Mouse (Mus musculus) CH12.LX (cell line): ENCODE measurements around the gene Rfxank. TPM values are rescaled to one million over a fixed set of nuclear protein-coding genes. Genes with fewer than 3 reads are reported as not detected.

ENCODE experiments used
- DNase-seq: peaks from one replicate; pipeline ENCODE4 v3.0.0-alpha.2; 2013; ENCODE audit errors: extremely low read depth
- H3K27ac ChIP-seq: 2 replicates; pipeline ENCODE4 v1.5.1; 2012; ENCODE audit warnings: low read depth, mild to moderate bottlenecking, control low read depth, moderate library complexity; ENCODE audit not compliant: insufficient read depth
- H3K27me3 ChIP-seq: replicated peaks from 2 replicates; pipeline ENCODE3; 2012; ENCODE audit warnings: inconsistent platforms
- H3K36me3 ChIP-seq, 2 experiments: replicated peaks in 1 of 2; 2 replicates each; pipeline versions ENCODE3 to v1.6.1; 2012; ENCODE audit warnings: inconsistent platforms in 1 of 2, low read length in 1 of 2, mild to moderate bottlenecking in 1 of 2, mixed read lengths in 1 of 2, moderate library complexity in 1 of 2; ENCODE audit not compliant: control insufficient read depth in 1 of 2, insufficient read depth in 1 of 2
- H3K4me1 ChIP-seq, 2 experiments: 2 replicates each; pipeline ENCODE4 v1.6.1; 2012; ENCODE audit warnings: inconsistent platforms in 1 of 2, moderate library complexity in 1 of 2; ENCODE audit not compliant: insufficient read depth in 2 of 2, control insufficient read depth in 1 of 2
- H3K4me2 ChIP-seq: 2 replicates; pipeline ENCODE4 v1.6.1; 2012; ENCODE audit warnings: low read depth, mild to moderate bottlenecking, control low read depth; ENCODE audit not compliant: poor library complexity, insufficient read depth, severe bottlenecking
- H3K4me3 ChIP-seq, 3 experiments: fragments of 150-350 bp in 1 of 3; sonication (generic) in 1 of 3; replicated peaks in 1 of 3; 2 replicates each; pipeline versions ENCODE3 to v1.5.1; 2011 to 2012; ENCODE audit warnings: low read depth in 2 of 3, low read length in 2 of 3, mild to moderate bottlenecking in 2 of 3, moderate library complexity in 2 of 3, control low read depth in 1 of 3, improper control_type of control experiment in 1 of 3, inconsistent platforms in 1 of 3, mixed read lengths in 1 of 3; ENCODE audit not compliant: poor library complexity in 1 of 3
- H3K79me2 ChIP-seq: replicated peaks from 2 replicates; pipeline ENCODE4 v1.6.1; 2012; ENCODE audit warnings: mild to moderate bottlenecking, moderate library complexity; ENCODE audit not compliant: control insufficient read depth, poor library complexity, insufficient read depth, severe bottlenecking; ENCODE audit errors: extremely low read depth
- H3K9ac ChIP-seq: 2 replicates; pipeline ENCODE4 v1.6.1; 2012; ENCODE audit warnings: low read depth, mild to moderate bottlenecking, control low read depth, moderate library complexity; ENCODE audit not compliant: insufficient read depth
- H3K9me3 ChIP-seq: replicated peaks from 2 replicates; pipeline ENCODE3; 2012; ENCODE audit warnings: low read length, inconsistent platforms, mixed read lengths
- EP300 ChIP-seq: IDR thresholded peaks from 2 replicates; pipeline ENCODE4 v1.6.1; 2011; ENCODE audit warnings: low read length, improper control_type of control experiment
- ETS1 ChIP-seq: conservative IDR thresholded peaks from 2 replicates; pipeline ENCODE4 v1.6.1; 2012; ENCODE audit warnings: low read depth, mild to moderate bottlenecking, inconsistent platforms, low read length, improper control_type of control experiment, moderate library complexity
- JUN ChIP-seq: IDR thresholded peaks from 2 replicates; pipeline ENCODE4 v1.6.1; 2011; ENCODE audit warnings: low read depth, mild to moderate bottlenecking, low read length, improper control_type of control experiment, moderate library complexity; ENCODE audit not compliant: insufficient read depth
- KAT2A ChIP-seq: IDR thresholded peaks from 2 replicates; pipeline ENCODE4 v1.6.1; 2012; ENCODE audit warnings: low read length, improper control_type of control experiment, inconsistent platforms; ENCODE audit not compliant: insufficient replicate concordance
- MAZ ChIP-seq: IDR thresholded peaks from 2 replicates; pipeline ENCODE4 v1.6.1; 2012; ENCODE audit warnings: low read depth, mild to moderate bottlenecking, inconsistent platforms, low read length, improper control_type of control experiment, moderate library complexity
- MYC ChIP-seq: IDR thresholded peaks from 2 replicates; pipeline ENCODE4 v1.6.1; 2011; ENCODE audit warnings: low read depth, mild to moderate bottlenecking, improper control_type of control experiment, low read length
- POLR2AphosphoS2 ChIP-seq: IDR thresholded peaks from 2 replicates; pipeline ENCODE4 v1.6.1; 2011; ENCODE audit warnings: low read depth, low read length, improper control_type of control experiment
- RAD21 ChIP-seq: IDR thresholded peaks from 2 replicates; pipeline ENCODE4 v1.6.1; 2011; ENCODE audit warnings: low read depth, mild to moderate bottlenecking, low read length, improper control_type of control experiment, moderate library complexity
- RCOR1 ChIP-seq: conservative IDR thresholded peaks from 2 replicates; pipeline ENCODE4 v1.6.1; 2012; ENCODE audit warnings: low read depth, mild to moderate bottlenecking, inconsistent platforms, low read length, improper control_type of control experiment
- SIN3A ChIP-seq: IDR thresholded peaks from 2 replicates; pipeline ENCODE4 v1.6.1; 2012; ENCODE audit warnings: low read length, improper control_type of control experiment, inconsistent platforms
- SMC3 ChIP-seq: IDR thresholded peaks from 2 replicates; pipeline ENCODE4 v1.6.1; 2011; ENCODE audit warnings: low read depth, low read length, improper control_type of control experiment
- TCF12 ChIP-seq: IDR thresholded peaks from 2 replicates; pipeline ENCODE4 v1.6.1; 2014; ENCODE audit warnings: low read depth, mild to moderate bottlenecking, inconsistent platforms, low read length, improper control_type of control experiment
- UBTF ChIP-seq: IDR thresholded peaks from 2 replicates; pipeline ENCODE4 v1.6.1; 2012; ENCODE audit warnings: low read depth, mild to moderate bottlenecking, inconsistent platforms, low read length, improper control_type of control experiment, moderate library complexity
- ZKSCAN1 ChIP-seq: IDR thresholded peaks from 2 replicates; pipeline ENCODE4 v1.6.1; 2012; ENCODE audit warnings: low read depth, inconsistent platforms, low read length, improper control_type of control experiment, borderline replicate concordance
- ZNF384 ChIP-seq: IDR thresholded peaks from 2 replicates; pipeline ENCODE4 v1.6.1; 2012; ENCODE audit warnings: low read depth, low read length, improper control_type of control experiment, inconsistent platforms
- dilution Hi-C: fragments of 300-500 bp; cut with MboI; formaldehyde crosslinking; loops from 2 replicates; pipeline ENCODE4 v1.14.3; 2020; ENCODE audit warnings: low sequenced_read_pairs; ENCODE audit not compliant: extremely low pct_unique_long_range_greater_than_20kb, extremely low pct_ligation_motif_present
- in situ Hi-C: fragments of 300-500 bp; cut with MboI; formaldehyde crosslinking; loops from 3 replicates; pipeline ENCODE4 v1.14.3; 2019; ENCODE audit warnings: low sequenced_read_pairs, low pct_ligation_motif_present, low pct_unique_long_range_greater_than_20kb, mixed read lengths
- polyA plus RNA-seq: library from polyadenylated mRNA; unstranded; fragments of >175 nt; gene quantifications from 2 replicates; pipeline ENCODE4 v1.2.1, GENCODE M21; 2012; ENCODE audit warnings: low read depth; ENCODE audit not compliant: insufficient read length
- total RNA-seq, 2 experiments: library from RNA; depleted of rRNA; stranded (reverse); fragments of 300-350 nt in 1 of 2; fragments of >200 nt in 1 of 2; gene quantifications; 2 replicates each; pipeline ENCODE4 v1.2.3; 2012 to 2014

Gene Rfxank
- total and polyA plus RNA-seq, 3 experiments, result 12.3 to 17.2 (median 13.4) TPM

DNA sequence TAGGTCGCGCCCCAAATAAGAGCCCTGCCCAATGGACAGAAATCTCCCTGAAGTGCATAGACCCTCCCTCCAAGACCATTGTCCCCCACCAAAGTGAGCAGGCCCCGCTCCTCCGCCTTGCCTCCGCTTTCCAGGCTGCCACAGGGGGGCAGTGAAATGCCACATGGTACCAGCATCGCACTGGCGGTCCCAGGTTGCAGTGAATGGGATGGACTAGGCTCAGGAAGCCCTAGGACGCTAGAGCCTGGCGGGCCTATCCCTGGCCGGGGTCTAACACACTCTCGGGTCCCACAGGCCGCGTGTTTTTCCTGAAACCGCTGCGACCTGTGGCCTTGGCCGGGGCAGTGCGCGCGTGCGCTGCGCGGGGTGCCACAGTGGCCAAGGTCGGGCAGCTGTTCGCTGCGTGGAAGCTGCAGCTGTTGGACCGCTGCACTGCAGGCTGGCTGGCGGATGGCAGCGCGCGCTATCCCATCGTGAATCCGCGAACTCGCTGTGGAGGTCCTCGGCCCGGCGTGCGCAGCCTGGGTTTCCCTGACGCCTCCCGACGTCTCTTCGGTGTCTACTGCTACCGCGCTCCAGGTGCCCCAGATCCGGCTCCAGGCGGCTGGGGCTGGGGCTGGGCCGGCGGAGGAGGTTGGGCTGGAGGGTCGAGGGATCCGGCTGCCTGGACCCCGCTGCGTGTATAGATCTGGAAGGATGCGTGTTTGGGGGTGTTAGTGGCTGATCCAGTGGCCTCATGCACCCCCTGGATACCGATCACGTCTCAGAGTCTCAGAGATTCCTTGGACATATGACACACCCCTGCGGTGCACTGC is 50.9 kb downstream of the Rfxank start:
- H3K4me1 ChIP-seq, result no peaks in the 10 kb centered on the region
- H3K27ac ChIP-seq, result no peak overlapping the region
- in situ Hi-C loops, result no loop called here
- H3K79me2 ChIP-seq, result no peaks in the 10 kb centered on the region
- peaks cover 5% of the 10 kb centered on the region for H3K9me3 ChIP-seq
- DNase-seq, result no peak
- no peak overlapping the region for H3K4me3 ChIP-seq
- no peak overlapping the region for H3K9ac ChIP-seq
- no peaks in the 10 kb centered on the region for H3K27me3 ChIP-seq
- TF ChIP-seq UBTF, result no peak
- TF ChIP-seq SMC3, result peak; percentile 15; the same call in 1 of the 2 replicates
- peak; percentile 22 for TF ChIP-seq RAD21
- no peak for TF ChIP-seq SIN3A
- no peak overlapping the region for H3K4me2 ChIP-seq
- peaks cover 0 to 16% of the 10 kb centered on the region in 2 experiments for H3K36me3 ChIP-seq
- dilution Hi-C loops, result no loop called here

DNA sequence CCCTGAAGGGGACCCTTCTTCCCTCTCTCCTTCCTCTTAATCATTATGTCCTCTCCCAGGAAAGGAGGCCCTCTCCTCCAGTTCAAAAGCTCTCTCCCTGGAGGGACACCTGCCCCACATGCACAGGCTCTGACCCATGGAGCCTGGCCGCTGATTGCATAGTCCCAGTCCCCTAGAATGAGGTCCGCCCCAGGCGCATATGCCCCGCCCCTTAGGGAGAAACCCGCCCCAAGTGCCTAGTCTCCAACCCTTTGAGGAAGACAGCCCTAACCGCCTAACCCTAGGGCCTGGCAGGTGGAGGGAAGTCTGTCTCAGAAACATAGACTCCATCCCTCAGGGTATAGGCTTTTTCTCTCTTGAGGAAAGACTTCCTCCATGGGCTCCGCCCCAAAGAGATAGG is 51.7 kb downstream of the Rfxank start:
- H3K4me1 ChIP-seq, result no peaks in the 10 kb centered on the region
- no peak for DNase-seq
- dilution Hi-C loops, result no loop called here
- H3K27me3 ChIP-seq, result no peaks in the 10 kb centered on the region
- peaks cover 5% of the 10 kb centered on the region for H3K9me3 ChIP-seq
- no peaks in the 10 kb centered on the region for H3K79me2 ChIP-seq
- in situ Hi-C loops, result no loop called here
- H3K9ac ChIP-seq, result no peak overlapping the region
- no peak overlapping the region for H3K4me3 ChIP-seq
- TF ChIP-seq RCOR1 (no peak), ETS1 (no peak), KAT2A (no peak), MAZ (no peak), ZNF384 (no peak), JUN (no peak), EP300 (no peak), TCF12 (no peak), MYC (no peak), ZKSCAN1 (no peak), POLR2AphosphoS2 (no peak)
- H3K36me3 ChIP-seq, result peaks cover 0 to 16% of the 10 kb centered on the region in 2 experiments
- no peak overlapping the region for H3K27ac ChIP-seq
- H3K4me2 ChIP-seq, result no peak overlapping the region
